Mouse (Mus musculus): Measurements from ENCODE around the gene Cdyl2. TPM values are rescaled to one million over a fixed set of nuclear protein-coding genes. Genes with fewer than 3 reads are reported as not detected.

The Cdyl2 gene
- polyA plus RNA-seq, 1 experiment from 2014 or later: 7.7 TPM

DNA sequence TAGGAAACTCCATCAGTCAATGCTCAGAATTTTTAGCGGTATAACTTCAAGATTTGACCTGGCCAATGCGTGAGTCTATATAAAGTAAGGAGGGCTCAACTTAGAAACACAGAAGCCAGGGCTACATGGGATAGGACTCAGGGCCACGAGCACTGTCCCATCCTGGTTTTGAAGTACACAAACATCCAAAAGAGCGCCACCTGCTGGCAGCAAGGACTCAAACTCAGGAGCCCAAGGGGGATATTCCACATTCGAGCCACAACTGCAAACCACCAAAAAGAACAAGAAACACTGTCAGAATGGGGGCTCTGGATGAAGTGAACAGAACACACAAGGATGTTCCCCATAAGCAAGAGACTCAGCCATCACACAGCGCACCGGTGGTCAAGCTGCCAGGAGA, 63.8 kb downstream of the Cdyl2 start:
- Histone ChIP-seq H3K27ac (replicated peaks) (no peak overlapping the region), H3K4me1 (no peaks in the 10 kb centered on the region), H3K36me3 (replicated peaks) (no peaks in the 10 kb centered on the region), H3K9me3 (peaks cover 17% of the 10 kb centered on the region), H3K4me3 (no peak overlapping the region), H3K27me3 (replicated peaks; ENCODE audit: low read depth, poor library complexity, severe bottlenecking) (no peaks in the 10 kb centered on the region)
- DNase-seq (ENCODE audit: low spot score): no peak
- 93% methylated on average over 7 of the region's 7 CpGs for WGBS

GRCm38 (mm10) chr8:116666781-116667325, 65.9 kb downstream of the Cdyl2 start:
- DNase-seq (ENCODE audit: low spot score): no peak
- H3K4me1 ChIP-seq: no peaks in the 10 kb centered on the region
- 91% methylated on average over 11 of the region's 11 CpGs for WGBS
- no peaks in the 10 kb centered on the region for H3K27me3 ChIP-seq (replicated peaks; ENCODE audit: low read depth, poor library complexity, severe bottlenecking)
- no peak overlapping the region for H3K4me3 ChIP-seq
- H3K27ac ChIP-seq (replicated peaks): no peak overlapping the region
- no peaks in the 10 kb centered on the region for H3K36me3 ChIP-seq (replicated peaks)
- H3K9me3 ChIP-seq: peaks cover 17% of the 10 kb centered on the region

- no peak for DNase-seq (ENCODE audit: low spot score)
- H3K4me1 ChIP-seq: no peaks in the 10 kb centered on the region
- no peaks in the 10 kb centered on the region for H3K9me3 ChIP-seq
- WGBS: 82% methylated on average over 1 of the region's 1 CpGs
- H3K27ac ChIP-seq (replicated peaks): no peak overlapping the region
- H3K4me3 ChIP-seq: no peak overlapping the region
- no peaks in the 10 kb centered on the region for H3K36me3 ChIP-seq (replicated peaks)
- no peaks in the 10 kb centered on the region for H3K27me3 ChIP-seq (replicated peaks; ENCODE audit: low read depth, poor library complexity, severe bottlenecking)
These were observed 71.3 kb downstream of the Cdyl2 start for GRCm38 (mm10) chr8:116661521-116661920.

DNA sequence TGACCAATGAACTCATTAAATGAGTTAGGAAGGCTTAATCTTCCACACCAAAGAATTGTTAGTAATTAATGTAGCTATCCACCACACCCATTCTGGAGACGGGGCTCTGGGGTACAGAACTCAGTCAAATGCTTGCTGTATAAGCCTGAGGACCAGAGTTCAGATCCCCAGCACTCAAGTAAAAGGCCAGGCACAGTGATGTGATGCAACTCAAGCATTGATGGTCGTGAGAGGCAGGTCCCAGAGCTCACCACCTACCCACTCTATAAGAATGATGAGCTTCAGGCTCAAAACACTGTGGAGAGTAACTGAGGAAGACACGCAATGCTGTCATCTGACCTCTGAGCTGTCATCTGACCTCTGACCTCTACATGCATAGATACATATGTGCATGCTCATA, 76.0 kb downstream of the Cdyl2 start:
- no peak for DNase-seq (ENCODE audit: low spot score)

GRCm38 (mm10) chr8:116654881-116655280, 77.9 kb downstream of the Cdyl2 start:
- Histone ChIP-seq H3K27ac (replicated peaks) (no peak overlapping the region), H3K36me3 (replicated peaks) (no peaks in the 10 kb centered on the region), H3K4me1 (no peaks in the 10 kb centered on the region), H3K4me3 (no peak overlapping the region), H3K27me3 (replicated peaks; ENCODE audit: low read depth, poor library complexity, severe bottlenecking) (no peaks in the 10 kb centered on the region), H3K9me3 (no peaks in the 10 kb centered on the region)
- WGBS: 88% methylated on average over 3 of the region's 3 CpGs
- DNase-seq (ENCODE audit: low spot score): no peak

More for the DNA sequence above, 76.0 kb downstream of the Cdyl2 start:
- Histone ChIP-seq H3K27ac (replicated peaks) (no peak overlapping the region), H3K27me3 (replicated peaks; ENCODE audit: low read depth, poor library complexity, severe bottlenecking) (no peaks in the 10 kb centered on the region), H3K9me3 (no peaks in the 10 kb centered on the region), H3K36me3 (replicated peaks) (no peaks in the 10 kb centered on the region), H3K4me1 (no peaks in the 10 kb centered on the region), H3K4me3 (no peak overlapping the region)
- 83% methylated on average over 3 of the region's 3 CpGs for WGBS

GRCm38 (mm10) chr8:116652949-116653348, 79.8 kb downstream of the Cdyl2 start:
- Histone ChIP-seq H3K27me3 (replicated peaks; ENCODE audit: low read depth, poor library complexity, severe bottlenecking) (no peaks in the 10 kb centered on the region), H3K9me3 (no peaks in the 10 kb centered on the region), H3K4me1 (no peaks in the 10 kb centered on the region), H3K27ac (replicated peaks) (no peak overlapping the region), H3K36me3 (replicated peaks) (no peaks in the 10 kb centered on the region), H3K4me3 (no peak overlapping the region)
- no peak for DNase-seq (ENCODE audit: low spot score)
- 71% methylated on average over 4 of the region's 4 CpGs for WGBS

GRCm38 (mm10) chr8:116649975-116650725, 82.6 kb downstream of the Cdyl2 start:
- no peak for DNase-seq (ENCODE audit: low spot score)
- H3K27me3 ChIP-seq (replicated peaks; ENCODE audit: low read depth, poor library complexity, severe bottlenecking): no peaks in the 10 kb centered on the region
- H3K36me3 ChIP-seq (replicated peaks): no peaks in the 10 kb centered on the region
- no peak overlapping the region for H3K27ac ChIP-seq (replicated peaks)
- no peak overlapping the region for H3K4me3 ChIP-seq
- no peaks in the 10 kb centered on the region for H3K4me1 ChIP-seq
- no peaks in the 10 kb centered on the region for H3K9me3 ChIP-seq
- 81% methylated on average over 16 of the region's 16 CpGs for WGBS

- Histone ChIP-seq H3K27ac (replicated peaks) (no peak overlapping the region), H3K4me1 (no peaks in the 10 kb centered on the region), H3K9me3 (no peaks in the 10 kb centered on the region), H3K27me3 (replicated peaks; ENCODE audit: low read depth, poor library complexity, severe bottlenecking) (no peaks in the 10 kb centered on the region), H3K36me3 (replicated peaks) (no peaks in the 10 kb centered on the region), H3K4me3 (no peak overlapping the region)
- 85% methylated on average over 4 of the region's 4 CpGs for WGBS
- DNase-seq (ENCODE audit: low spot score): no peak
These were observed 87.4 kb downstream of the Cdyl2 start for GRCm38 (mm10) chr8:116645376-116645775.

DNA sequence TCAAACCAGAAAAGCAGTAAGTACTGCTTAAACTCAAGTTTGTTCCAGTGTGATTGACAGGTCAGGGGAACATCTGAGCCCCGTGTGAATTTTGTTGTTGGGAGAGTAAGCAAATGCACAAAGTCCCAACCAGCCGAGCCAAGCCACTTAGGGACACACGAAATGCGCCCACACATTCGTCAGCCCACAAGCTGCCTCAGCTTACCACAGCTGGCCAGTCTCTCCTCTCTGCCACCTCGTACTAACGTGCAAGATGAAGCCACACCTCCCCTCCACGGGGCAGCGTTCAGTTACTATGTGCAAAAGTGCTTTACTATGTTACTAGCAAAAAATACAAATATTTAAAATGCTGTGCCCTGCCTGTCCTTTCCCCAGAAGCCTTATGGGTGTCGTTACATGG, 91.9 kb downstream of the Cdyl2 start:
- DNase-seq (ENCODE audit: low spot score): no peak
- Histone ChIP-seq H3K27ac (replicated peaks) (no peak overlapping the region), H3K4me1 (no peaks in the 10 kb centered on the region), H3K9me3 (no peaks in the 10 kb centered on the region), H3K4me3 (no peak overlapping the region), H3K36me3 (replicated peaks) (no peaks in the 10 kb centered on the region), H3K27me3 (replicated peaks; ENCODE audit: low read depth, poor library complexity, severe bottlenecking) (no peaks in the 10 kb centered on the region)
- WGBS: 85% methylated on average over 10 of the region's 10 CpGs

DNA sequence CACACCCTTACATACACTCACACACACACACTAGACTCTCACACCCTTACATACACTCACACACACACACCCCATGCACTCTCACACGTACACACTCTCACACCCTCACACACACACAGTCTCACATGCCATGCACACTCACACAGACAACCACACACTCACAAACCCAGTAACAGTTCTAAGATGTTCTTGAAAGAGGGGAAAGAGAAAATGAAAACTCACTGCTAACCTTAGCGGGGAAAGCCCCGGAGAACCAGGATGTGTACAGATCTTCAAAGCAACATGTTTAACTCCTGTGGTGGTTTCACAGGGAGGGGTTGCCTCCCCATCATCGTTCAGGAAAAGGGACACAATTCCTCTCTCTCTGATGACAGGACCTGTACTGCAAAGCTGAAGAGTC, 94.8 kb downstream of the Cdyl2 start:
- H3K4me1 ChIP-seq: no peaks in the 10 kb centered on the region
- no peak overlapping the region for H3K4me3 ChIP-seq
- DNase-seq (ENCODE audit: low spot score): no peak
- no peaks in the 10 kb centered on the region for H3K36me3 ChIP-seq (replicated peaks)
- H3K9me3 ChIP-seq: no peaks in the 10 kb centered on the region
- H3K27me3 ChIP-seq (replicated peaks; ENCODE audit: low read depth, poor library complexity, severe bottlenecking): no peaks in the 10 kb centered on the region
- WGBS: 87% methylated on average over 4 of the region's 4 CpGs
- no peak overlapping the region for H3K27ac ChIP-seq (replicated peaks)

GRCm38 (mm10) chr8:116637193-116637592, 95.6 kb downstream of the Cdyl2 start:
- H3K4me1 ChIP-seq: no peaks in the 10 kb centered on the region
- H3K27ac ChIP-seq (replicated peaks): no peak overlapping the region
- H3K4me3 ChIP-seq: no peak overlapping the region
- no peaks in the 10 kb centered on the region for H3K36me3 ChIP-seq (replicated peaks)
- H3K27me3 ChIP-seq (replicated peaks; ENCODE audit: low read depth, poor library complexity, severe bottlenecking): no peaks in the 10 kb centered on the region
- 91% methylated on average over 7 of the region's 7 CpGs for WGBS
- no peaks in the 10 kb centered on the region for H3K9me3 ChIP-seq
- no peak for DNase-seq (ENCODE audit: low spot score)

- DNase-seq (ENCODE audit: low spot score): no peak
- whole genome bisulfite sequencing: 89% methylated on average over 10 of the region's 10 CpGs
- Histone ChIP-seq H3K4me3 (no peak overlapping the region), H3K9me3 (no peaks in the 10 kb centered on the region), H3K27me3 (replicated peaks; ENCODE audit: low read depth, poor library complexity, severe bottlenecking) (no peaks in the 10 kb centered on the region), H3K27ac (replicated peaks) (no peak overlapping the region), H3K4me1 (no peaks in the 10 kb centered on the region), H3K36me3 (replicated peaks) (no peaks in the 10 kb centered on the region)
These were observed 96.4 kb downstream of the Cdyl2 start for GRCm38 (mm10) chr8:116636396-116636795.

DNA sequence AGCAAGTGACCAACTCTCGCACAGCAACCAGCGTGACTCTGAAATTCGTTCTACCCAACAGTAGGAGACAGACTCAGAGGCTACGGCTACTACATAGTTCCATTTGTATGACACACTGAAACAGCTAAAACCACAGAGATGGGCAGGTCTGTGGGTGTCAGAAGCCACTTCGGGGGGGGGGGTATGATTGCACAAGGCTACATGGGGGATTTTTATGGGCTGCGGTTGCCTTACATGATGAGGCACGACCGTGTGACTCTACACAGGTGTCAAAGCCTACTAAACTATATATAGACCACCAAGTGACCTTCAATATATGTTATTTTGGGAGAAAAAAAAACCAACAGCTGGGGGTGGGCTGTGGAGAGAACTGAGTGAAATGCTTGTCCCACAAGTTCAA, 96.8 kb downstream of the Cdyl2 start:
- Histone ChIP-seq H3K4me1 (no peaks in the 10 kb centered on the region), H3K4me3 (no peak overlapping the region), H3K27ac (replicated peaks) (no peak overlapping the region), H3K36me3 (replicated peaks) (no peaks in the 10 kb centered on the region), H3K27me3 (replicated peaks; ENCODE audit: low read depth, poor library complexity, severe bottlenecking) (no peaks in the 10 kb centered on the region), H3K9me3 (no peaks in the 10 kb centered on the region)
- no peak for DNase-seq (ENCODE audit: low spot score)
- WGBS: 89% methylated on average over 8 of the region's 8 CpGs
